Mouse (Mus musculus): Measurements from ENCODE around the gene 9230102O04Rik. TPM values are rescaled to one million over a fixed set of nuclear protein-coding genes. Genes with fewer than 3 reads are reported as not detected.

9230102O04Rik gene
- total RNA-seq, 1 experiment, result not detected

GRCm38 (mm10) chr2:9883803-9884532 lies 5.4 kb downstream of the 9230102O04Rik start:
- in situ Hi-C loops (cut with MboI; ENCODE audit: low sequenced_read_pairs in 2 of 2, unreplicated experiment in 2 of 2), result loop anchor here (5.0 kb wide), 1 partner anchor 488 kb away; the partner anchor contains the start of gene Sfmbt2 (in 2 of the 2)
- TF ChIP-seq HCFC1 (IDR thresholded peaks at IDR 0.05; ENCODE audit: borderline replicate concordance, insufficient read depth, low read length), result 0 out of 2 replicates have a peak, but pooled peaks have one; percentile 34
- TF ChIP-seq ZC3H11A (IDR thresholded peaks at IDR 0.05; ENCODE audit: borderline replicate concordance, low read depth, low read length), result no peak
- Histone ChIP-seq H3K4me1 (ENCODE audit: control insufficient read depth in 2 of 2, insufficient read depth in 2 of 2, low read length in 2 of 2, poor library complexity in 1 of 2) (peaks cover 0 to 10% of the 10 kb centered on the region in 2 experiments; a peak in 2 of 4 replicates), H3K9ac (ENCODE audit: insufficient read depth, low read depth, low read length, poor library complexity, severe bottlenecking) (no peak overlapping the region), H3K9me3 (ENCODE audit: control insufficient read depth, insufficient read depth, low read depth, low read length) (no peaks in the 10 kb centered on the region), H3K36me3 (ENCODE audit: control insufficient read depth, insufficient read depth, low read length, poor library complexity, severe bottlenecking) (no peaks in the 10 kb centered on the region), H3K4me3 (ENCODE audit: insufficient read depth in 1 of 2, low read depth in 1 of 2, low read length in 2 of 2, poor library complexity in 1 of 2, severe bottlenecking in 1 of 2) (no peak overlapping the region), H3K27ac (ENCODE audit: insufficient read depth, low read depth, low read length, poor library complexity, severe bottlenecking) (no peak overlapping the region)
- DNase-seq (ENCODE audit: low read depth, low spot score), result no peak

DNA sequence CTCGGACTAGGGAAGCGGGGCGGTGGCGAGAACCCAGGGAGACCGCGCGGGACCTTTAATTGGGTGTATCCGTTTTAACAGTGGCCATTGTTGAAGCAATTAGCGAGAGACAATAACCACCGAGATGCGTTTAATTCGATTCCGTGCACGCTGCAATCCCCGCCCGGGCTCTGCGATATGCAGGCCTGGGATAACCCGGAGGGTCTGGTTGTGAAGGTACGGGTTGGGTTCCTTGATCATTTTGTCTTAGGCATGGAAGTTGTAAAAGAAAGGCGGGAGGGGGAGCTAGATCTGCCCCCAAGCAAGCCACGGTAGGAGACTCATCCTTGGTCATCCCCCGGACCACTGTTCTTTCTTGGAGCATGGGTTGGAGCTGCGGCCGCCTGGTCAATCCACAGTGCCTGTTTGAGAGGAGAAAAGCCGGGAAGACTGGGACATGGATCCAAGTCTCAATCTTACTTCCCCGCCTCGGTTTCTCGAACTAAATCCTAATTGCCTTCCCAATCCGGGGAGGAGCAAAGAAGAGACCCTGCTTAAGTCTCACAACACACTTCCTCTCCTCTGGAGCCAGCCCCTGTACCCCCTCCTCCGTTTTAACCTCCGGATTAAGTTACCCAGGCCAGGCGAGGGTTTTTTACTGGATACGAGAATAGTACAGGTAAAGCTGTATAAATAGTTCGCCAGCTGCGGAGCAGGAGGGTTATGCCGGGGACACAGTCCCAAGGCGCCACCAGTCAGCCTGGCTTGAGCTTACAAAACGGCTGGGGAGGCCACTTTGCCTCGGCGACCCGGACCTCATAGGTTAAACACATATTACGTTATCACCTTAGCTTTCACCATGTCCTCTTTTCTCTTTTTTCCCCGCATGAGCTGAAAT lies 6.2 kb downstream of the 9230102O04Rik start:
- H3K27ac ChIP-seq (ENCODE audit: insufficient read depth, low read depth, low read length, poor library complexity, severe bottlenecking), result no peak overlapping the region
- in situ Hi-C loops (cut with MboI; ENCODE audit: low sequenced_read_pairs in 2 of 2, unreplicated experiment in 2 of 2), result loop anchor here (5.0 kb wide), 1 partner anchor 489 kb away; the partner anchor contains the start of gene Sfmbt2 (in 2 of the 2)
- TF ChIP-seq MAFK (IDR thresholded peaks at IDR 0.05; ENCODE audit: insufficient read depth, low read depth, low read length) (no peak), ZC3H11A (IDR thresholded peaks at IDR 0.05; ENCODE audit: borderline replicate concordance, low read depth, low read length) (no peak), CHD2 (IDR thresholded peaks at IDR 0.05; ENCODE audit: low read depth, low read length) (no peak), HCFC1 (IDR thresholded peaks at IDR 0.05; ENCODE audit: borderline replicate concordance, insufficient read depth, low read length) (no peak), ZNF384 (IDR thresholded peaks at IDR 0.05; ENCODE audit: low read depth, low read length) (no peak)
- no peaks in the 10 kb centered on the region for H3K9me3 ChIP-seq (ENCODE audit: control insufficient read depth, insufficient read depth, low read depth, low read length)
- H3K9ac ChIP-seq (ENCODE audit: insufficient read depth, low read depth, low read length, poor library complexity, severe bottlenecking), result no peak overlapping the region
- DNase-seq (ENCODE audit: low read depth, low spot score), result no peak
- peak overlapping the region; percentile 6 to 7; a peak in 1 of 4 replicates for H3K4me3 ChIP-seq (ENCODE audit: insufficient read depth in 1 of 2, low read depth in 1 of 2, low read length in 2 of 2, poor library complexity in 1 of 2, severe bottlenecking in 1 of 2)
- no peaks in the 10 kb centered on the region for H3K36me3 ChIP-seq (ENCODE audit: control insufficient read depth, insufficient read depth, low read length, poor library complexity, severe bottlenecking)
- peaks cover 0 to 10% of the 10 kb centered on the region in 2 experiments; a peak in 2 of 4 replicates for H3K4me1 ChIP-seq (ENCODE audit: control insufficient read depth in 2 of 2, insufficient read depth in 2 of 2, low read length in 2 of 2, poor library complexity in 1 of 2)

DNA sequence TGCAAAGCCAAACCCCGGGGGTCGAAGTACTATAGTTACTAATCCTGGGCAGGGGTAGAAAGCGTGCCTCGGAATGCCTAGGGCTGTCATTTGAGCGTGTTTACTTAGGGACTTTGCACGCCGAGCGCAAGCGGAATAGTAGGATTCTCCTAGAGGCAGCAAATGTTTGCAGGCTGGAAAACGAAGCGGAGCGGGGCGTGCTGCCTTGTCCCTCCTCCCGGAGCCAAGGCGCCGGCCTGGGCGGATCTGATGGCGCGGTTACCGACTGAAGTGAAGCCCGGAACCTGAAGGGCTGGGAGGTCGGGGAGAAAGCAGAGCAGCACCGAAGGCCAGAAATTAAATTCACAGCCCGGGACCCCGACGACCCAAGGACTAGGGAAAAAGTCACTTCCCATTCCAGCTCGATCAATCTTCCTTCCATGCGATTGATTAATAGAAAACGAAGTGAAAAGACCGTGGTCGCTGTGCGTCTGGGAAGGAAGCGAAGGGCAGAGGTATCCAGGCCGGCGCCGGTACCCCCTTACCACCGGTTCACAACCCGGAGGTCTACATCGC lies 6.9 kb downstream of the 9230102O04Rik start:
- no peaks in the 10 kb centered on the region for H3K36me3 ChIP-seq (ENCODE audit: control insufficient read depth, insufficient read depth, low read length, poor library complexity, severe bottlenecking)
- no peak for DNase-seq (ENCODE audit: low read depth, low spot score)
- in situ Hi-C loops (cut with MboI; ENCODE audit: low sequenced_read_pairs in 2 of 2, unreplicated experiment in 2 of 2), result loop anchor here (5.0 kb wide), 1 partner anchor 490 kb away; the partner anchor contains the start of gene Sfmbt2 (in 2 of the 2)

DNA sequence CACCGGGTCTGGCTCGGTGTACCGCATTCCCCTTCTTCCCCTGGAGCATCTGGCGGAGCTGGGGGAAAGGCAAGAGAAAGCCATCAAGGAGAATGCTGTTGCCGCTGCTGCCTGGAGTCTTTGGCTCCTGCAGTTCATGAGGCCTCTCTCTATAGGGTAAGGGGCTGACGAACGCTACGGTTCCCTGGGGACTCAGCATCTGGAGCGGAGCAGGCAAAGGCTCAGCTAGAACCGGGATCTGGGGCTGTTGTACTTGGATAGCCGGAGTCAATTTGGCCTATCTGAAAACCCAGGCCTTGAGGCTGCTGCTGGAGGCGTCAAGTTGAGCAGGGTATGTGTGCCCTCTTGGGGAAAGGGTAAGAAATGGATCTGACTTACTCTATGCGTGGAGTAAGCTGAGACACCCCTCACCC lies 7.7 kb downstream of the 9230102O04Rik start:
- Histone ChIP-seq H3K9me3 (ENCODE audit: control insufficient read depth, insufficient read depth, low read depth, low read length) (no peaks in the 10 kb centered on the region), H3K36me3 (ENCODE audit: control insufficient read depth, insufficient read depth, low read length, poor library complexity, severe bottlenecking) (no peaks in the 10 kb centered on the region), H3K9ac (ENCODE audit: insufficient read depth, low read depth, low read length, poor library complexity, severe bottlenecking) (no peak overlapping the region), H3K4me3 (ENCODE audit: insufficient read depth in 1 of 2, low read depth in 1 of 2, low read length in 2 of 2, poor library complexity in 1 of 2, severe bottlenecking in 1 of 2) (peak overlapping the region; percentile 28 to 45; a peak in 3 of 4 replicates), H3K27ac (ENCODE audit: insufficient read depth, low read depth, low read length, poor library complexity, severe bottlenecking) (no peak overlapping the region), H3K4me1 (ENCODE audit: control insufficient read depth in 2 of 2, insufficient read depth in 2 of 2, low read length in 2 of 2, poor library complexity in 1 of 2) (peaks cover 0 to 14% of the 10 kb centered on the region in 2 experiments; a peak in 2 of 4 replicates)
- in situ Hi-C loops (cut with MboI; ENCODE audit: low sequenced_read_pairs in 2 of 2, unreplicated experiment in 2 of 2), result loop anchor here (5.0 kb wide), 1 partner anchor 491 kb away; the partner anchor contains the start of gene Sfmbt2 (in 2 of the 2)
- TF ChIP-seq CHD2 (IDR thresholded peaks at IDR 0.05; ENCODE audit: low read depth, low read length) (no peak), ZNF384 (IDR thresholded peaks at IDR 0.05; ENCODE audit: low read depth, low read length) (no peak), MAFK (IDR thresholded peaks at IDR 0.05; ENCODE audit: insufficient read depth, low read depth, low read length) (no peak), HCFC1 (IDR thresholded peaks at IDR 0.05; ENCODE audit: borderline replicate concordance, insufficient read depth, low read length) (no peak), ZC3H11A (IDR thresholded peaks at IDR 0.05; ENCODE audit: borderline replicate concordance, low read depth, low read length) (no peak)
- DNase-seq (ENCODE audit: low read depth, low spot score), result no peak

More for the DNA sequence above, 6.9 kb downstream of the 9230102O04Rik start:
- H3K27ac ChIP-seq (ENCODE audit: insufficient read depth, low read depth, low read length, poor library complexity, severe bottlenecking), result no peak overlapping the region
- no peak for TF ChIP-seq HCFC1 (IDR thresholded peaks at IDR 0.05; ENCODE audit: borderline replicate concordance, insufficient read depth, low read length)
- TF ChIP-seq ZC3H11A (IDR thresholded peaks at IDR 0.05; ENCODE audit: borderline replicate concordance, low read depth, low read length), result no peak
- no peak for TF ChIP-seq ZNF384 (IDR thresholded peaks at IDR 0.05; ENCODE audit: low read depth, low read length)
- TF ChIP-seq MAFK (IDR thresholded peaks at IDR 0.05; ENCODE audit: insufficient read depth, low read depth, low read length), result no peak
- no peak for TF ChIP-seq CHD2 (IDR thresholded peaks at IDR 0.05; ENCODE audit: low read depth, low read length)
- peaks cover 0 to 10% of the 10 kb centered on the region in 2 experiments; a peak in 2 of 4 replicates for H3K4me1 ChIP-seq (ENCODE audit: control insufficient read depth in 2 of 2, insufficient read depth in 2 of 2, low read length in 2 of 2, poor library complexity in 1 of 2)
- H3K4me3 ChIP-seq (ENCODE audit: insufficient read depth in 1 of 2, low read depth in 1 of 2, low read length in 2 of 2, poor library complexity in 1 of 2, severe bottlenecking in 1 of 2), result peak overlapping the region; percentile 6 to 7; a peak in 1 of 4 replicates
- no peak overlapping the region for H3K9ac ChIP-seq (ENCODE audit: insufficient read depth, low read depth, low read length, poor library complexity, severe bottlenecking)
- H3K9me3 ChIP-seq (ENCODE audit: control insufficient read depth, insufficient read depth, low read depth, low read length), result no peaks in the 10 kb centered on the region

All from ES-E14 (cell line).